Mouse (Mus musculus): ENCODE results near the gene Tmem132b.

Tmem132b gene

GRCm38 (mm10) chr5:125555732-125556131 is 24.2 kb downstream of the Tmem132b start:
- in situ Hi-C loops (cut with MboI; ENCODE audit: low pct_unique_long_range_greater_than_20kb in 1 of 2, low sequenced_read_pairs in 2 of 2, unreplicated experiment in 1 of 2) = no loop called here

- in situ Hi-C loops (cut with MboI; ENCODE audit: low pct_unique_long_range_greater_than_20kb in 1 of 2, low sequenced_read_pairs in 2 of 2, unreplicated experiment in 1 of 2) = no loop called here
These were observed 31.9 kb downstream of the Tmem132b start for GRCm38 (mm10) chr5:125563492-125563891.

GRCm38 (mm10) chr5:125565725-125566124 is 34.2 kb downstream of the Tmem132b start:
- in situ Hi-C loops (cut with MboI; ENCODE audit: low pct_unique_long_range_greater_than_20kb in 1 of 2, low sequenced_read_pairs in 2 of 2, unreplicated experiment in 1 of 2) = no loop called here

- in situ Hi-C loops (cut with MboI; ENCODE audit: low pct_unique_long_range_greater_than_20kb in 1 of 2, low sequenced_read_pairs in 2 of 2, unreplicated experiment in 1 of 2) = no loop called here
These were observed 36.9 kb downstream of the Tmem132b start for GRCm38 (mm10) chr5:125568457-125568856.

- in situ Hi-C loops (cut with MboI; ENCODE audit: low pct_unique_long_range_greater_than_20kb in 1 of 2, low sequenced_read_pairs in 2 of 2, unreplicated experiment in 1 of 2) = no loop called here
These were observed 40.4 kb downstream of the Tmem132b start for GRCm38 (mm10) chr5:125572011-125572410.

- in situ Hi-C loops (cut with MboI; ENCODE audit: low pct_unique_long_range_greater_than_20kb in 1 of 2, low sequenced_read_pairs in 2 of 2, unreplicated experiment in 1 of 2) = loop anchor here (5.0 kb wide), 1 partner anchor 33 kb away; no protein-coding TSS in a partner anchor
These were observed 43.3 kb downstream of the Tmem132b start for GRCm38 (mm10) chr5:125574886-125575285.

- in situ Hi-C loops (cut with MboI; ENCODE audit: low pct_unique_long_range_greater_than_20kb in 1 of 2, low sequenced_read_pairs in 2 of 2, unreplicated experiment in 1 of 2) = loop anchor here (5.0 kb wide), 1 partner anchor 34 kb away; no protein-coding TSS in a partner anchor
These were observed 44.3 kb downstream of the Tmem132b start for GRCm38 (mm10) chr5:125575866-125576265.

GRCm38 (mm10) chr5:125578661-125579060 is 47.1 kb downstream of the Tmem132b start:
- in situ Hi-C loops (cut with MboI; ENCODE audit: low pct_unique_long_range_greater_than_20kb in 1 of 2, low sequenced_read_pairs in 2 of 2, unreplicated experiment in 1 of 2) = loop anchor here (5.0 kb wide), 1 partner anchor 36 kb away; no protein-coding TSS in a partner anchor

- in situ Hi-C loops (cut with MboI; ENCODE audit: low pct_unique_long_range_greater_than_20kb in 1 of 2, low sequenced_read_pairs in 2 of 2, unreplicated experiment in 1 of 2) = loop anchor here (5.0 kb wide), 1 partner anchor 37 kb away; no protein-coding TSS in a partner anchor
These were observed 47.6 kb downstream of the Tmem132b start for GRCm38 (mm10) chr5:125579153-125579552.

- in situ Hi-C loops (cut with MboI; ENCODE audit: low pct_unique_long_range_greater_than_20kb in 1 of 2, low sequenced_read_pairs in 2 of 2, unreplicated experiment in 1 of 2) = no loop called here
These were observed 51.7 kb downstream of the Tmem132b start for GRCm38 (mm10) chr5:125583298-125583697.

- in situ Hi-C loops (cut with MboI; ENCODE audit: low pct_unique_long_range_greater_than_20kb in 1 of 2, low sequenced_read_pairs in 2 of 2, unreplicated experiment in 1 of 2) = no loop called here
These were observed 52.3 kb downstream of the Tmem132b start for GRCm38 (mm10) chr5:125583836-125584235.

- in situ Hi-C loops (cut with MboI; ENCODE audit: low pct_unique_long_range_greater_than_20kb in 1 of 2, low sequenced_read_pairs in 2 of 2, unreplicated experiment in 1 of 2) = no loop called here
These were observed 53.6 kb downstream of the Tmem132b start for GRCm38 (mm10) chr5:125585211-125585610.

- in situ Hi-C loops (cut with MboI; ENCODE audit: low pct_unique_long_range_greater_than_20kb in 1 of 2, low sequenced_read_pairs in 2 of 2, unreplicated experiment in 1 of 2) = no loop called here
These were observed 56.6 kb downstream of the Tmem132b start for GRCm38 (mm10) chr5:125588203-125588602.

- in situ Hi-C loops (cut with MboI; ENCODE audit: low pct_unique_long_range_greater_than_20kb in 1 of 2, low sequenced_read_pairs in 2 of 2, unreplicated experiment in 1 of 2) = no loop called here
These were observed 57.5 kb downstream of the Tmem132b start for GRCm38 (mm10) chr5:125588876-125589667.

- in situ Hi-C loops (cut with MboI; ENCODE audit: low pct_unique_long_range_greater_than_20kb in 1 of 2, low sequenced_read_pairs in 2 of 2, unreplicated experiment in 1 of 2) = no loop called here
These were observed 66.5 kb downstream of the Tmem132b start for GRCm38 (mm10) chr5:125598056-125598455.

GRCm38 (mm10) chr5:125607146-125607545 is 75.6 kb downstream of the Tmem132b start:
- in situ Hi-C loops (cut with MboI; ENCODE audit: low pct_unique_long_range_greater_than_20kb in 1 of 2, low sequenced_read_pairs in 2 of 2, unreplicated experiment in 1 of 2) = no loop called here

GRCm38 (mm10) chr5:125609968-125610367 is 78.4 kb downstream of the Tmem132b start:
- in situ Hi-C loops (cut with MboI; ENCODE audit: low pct_unique_long_range_greater_than_20kb in 1 of 2, low sequenced_read_pairs in 2 of 2, unreplicated experiment in 1 of 2) = no loop called here

- in situ Hi-C loops (cut with MboI; ENCODE audit: low pct_unique_long_range_greater_than_20kb in 1 of 2, low sequenced_read_pairs in 2 of 2, unreplicated experiment in 1 of 2) = no loop called here
These were observed 80.9 kb downstream of the Tmem132b start for GRCm38 (mm10) chr5:125612460-125612859.

- in situ Hi-C loops (cut with MboI; ENCODE audit: low pct_unique_long_range_greater_than_20kb in 1 of 2, low sequenced_read_pairs in 2 of 2, unreplicated experiment in 1 of 2) = no loop called here
These were observed 81.6 kb downstream of the Tmem132b start for GRCm38 (mm10) chr5:125613136-125613535.

- in situ Hi-C loops (cut with MboI; ENCODE audit: low pct_unique_long_range_greater_than_20kb in 1 of 2, low sequenced_read_pairs in 2 of 2, unreplicated experiment in 1 of 2) = no loop called here
These were observed 82.8 kb downstream of the Tmem132b start for GRCm38 (mm10) chr5:125614348-125614747.

All from mouse embryonic stem cell (cell line).